Mouse (Mus musculus) stomach, embryonic 16.5 days (tissue): ENCODE data around the gene Cd276. TPM values are rescaled to one million over a fixed set of nuclear protein-coding genes. Genes with fewer than 3 reads are reported as not detected.

ENCODE experiments used
- ATAC-seq: fragments of 200-750 bp; cut with Nextera tagmentation; 2 replicates; pipeline ENCODE4 v1.8.0; 2017; ENCODE audit warnings: moderate number of reproducible peaks, moderate TSS enrichment; ENCODE audit not compliant: insufficient read depth, low FRiP score
- H3K27ac ChIP-seq: fragments of 300-500 bp; sonication (generic); 2 replicates; pipeline ENCODE4 v1.5.1; 2014; ENCODE audit warnings: low read length
- H3K27me3 ChIP-seq: fragments of 300-500 bp; sonication (generic); 2 replicates; pipeline ENCODE4 v1.6.1; 2014; ENCODE audit warnings: low read length, control low read depth, mixed read lengths; ENCODE audit not compliant: control insufficient read depth, insufficient read depth
- H3K36me3 ChIP-seq: fragments of 300-500 bp; sonication (generic); 2 replicates; pipeline ENCODE4 v1.6.1; 2014; ENCODE audit warnings: low read length; ENCODE audit not compliant: control insufficient read depth, insufficient read depth
- H3K4me1 ChIP-seq: fragments of 300-500 bp; sonication (generic); 2 replicates; pipeline ENCODE4 v1.6.1; 2014; ENCODE audit warnings: low read length, control low read depth, mixed read lengths; ENCODE audit not compliant: control insufficient read depth, insufficient read depth
- H3K4me2 ChIP-seq: fragments of 300-500 bp; sonication (generic); 2 replicates; pipeline ENCODE4 v1.6.1; 2014; ENCODE audit warnings: low read depth, low read length, mixed read lengths
- H3K4me3 ChIP-seq: fragments of 300-500 bp; sonication (generic); replicated peaks from 2 replicates; pipeline ENCODE4 v1.5.1; 2014; ENCODE audit warnings: mild to moderate bottlenecking, low read length
- H3K9ac ChIP-seq: fragments of 300-500 bp; sonication (generic); 2 replicates; pipeline ENCODE4 v1.6.1; 2014; ENCODE audit warnings: low read length
- H3K9me3 ChIP-seq: fragments of 300-500 bp; sonication (generic); replicated peaks from 2 replicates; pipeline ENCODE4 v1.6.1; 2016; ENCODE audit warnings: low read length, control low read depth; ENCODE audit not compliant: control insufficient read depth
- WGBS: fragments of 180-500 bp; shearing (Covaris S2); extraction: QIAGEN DNeasy Blood & Tissue Kit; methylation state at CpG from one replicate; pipeline ENCODE4 v1.1.7; 2014; 5-methylcytosine and 5-hydroxymethylcytosine counted together
- polyA plus RNA-seq: library from polyadenylated mRNA; unstranded; fragments of >200 nt; fragmentation: Nextera tagmentation; extraction: Ambion mirVana; gene quantifications from 2 replicates; pipeline ENCODE4 v1.2.1, GENCODE M21; 2015

Gene Cd276
- polyA plus RNA-seq, 1 experiment from 2014 or later = 31.2 TPM

GRCm38 (mm10) chr9:58507216-58508005 lies 47.8 kb downstream of the Cd276 start:
- no peaks in the 10 kb centered on the region for H3K27me3 ChIP-seq
- H3K27ac ChIP-seq = no peak overlapping the region
- H3K4me3 ChIP-seq = no peak overlapping the region
- H3K36me3 ChIP-seq = no peaks in the 10 kb centered on the region
- no peak overlapping the region for H3K4me2 ChIP-seq
- no peak for ATAC-seq
- H3K9me3 ChIP-seq = 0 out of 2 replicates have a peak, but pooled peaks cover 3% of the 10 kb centered on the region
- H3K9ac ChIP-seq = no peak overlapping the region
- no peaks in the 10 kb centered on the region for H3K4me1 ChIP-seq
- WGBS = 75% methylated on average over 8 of the region's 8 CpGs

GRCm38 (mm10) chr9:58500946-58501345 lies 54.3 kb downstream of the Cd276 start:
- no peaks in the 10 kb centered on the region for H3K27me3 ChIP-seq
- H3K4me1 ChIP-seq = no peaks in the 10 kb centered on the region

GRCm38 (mm10) chr9:58497942-58498341 lies 57.3 kb downstream of the Cd276 start:
- ATAC-seq = no peak
- WGBS = 55% methylated on average over 4 of the region's 4 CpGs

More at GRCm38 (mm10) chr9:58500946-58501345, 54.3 kb downstream of the Cd276 start:
- Histone ChIP-seq H3K9me3 (no peaks in the 10 kb centered on the region), H3K9ac (no peak overlapping the region), H3K4me2 (no peak overlapping the region), H3K36me3 (no peaks in the 10 kb centered on the region), H3K4me3 (no peak overlapping the region), H3K27ac (no peak overlapping the region)
- ATAC-seq = no peak
- 80% methylated on average over 5 of the region's 5 CpGs for WGBS

GRCm38 (mm10) chr9:58496470-58497182 lies 58.6 kb downstream of the Cd276 start:
- no peaks in the 10 kb centered on the region for H3K9me3 ChIP-seq
- H3K4me2 ChIP-seq = no peak overlapping the region
- no peak for ATAC-seq
- H3K27me3 ChIP-seq = no peaks in the 10 kb centered on the region
- no peak overlapping the region for H3K27ac ChIP-seq
- WGBS = 32% methylated on average over 4 of the region's 4 CpGs
- no peaks in the 10 kb centered on the region for H3K36me3 ChIP-seq
- no peak overlapping the region for H3K4me3 ChIP-seq
- no peak overlapping the region for H3K9ac ChIP-seq
- H3K4me1 ChIP-seq = no peaks in the 10 kb centered on the region

More at GRCm38 (mm10) chr9:58497942-58498341, 57.3 kb downstream of the Cd276 start:
- H3K4me1 ChIP-seq = no peaks in the 10 kb centered on the region
- no peaks in the 10 kb centered on the region for H3K36me3 ChIP-seq
- no peaks in the 10 kb centered on the region for H3K27me3 ChIP-seq
- H3K9me3 ChIP-seq = no peaks in the 10 kb centered on the region
- no peak overlapping the region for H3K4me2 ChIP-seq
- no peak overlapping the region for H3K9ac ChIP-seq
- H3K27ac ChIP-seq = no peak overlapping the region
- no peak overlapping the region for H3K4me3 ChIP-seq

- Histone ChIP-seq H3K27ac (no peak overlapping the region), H3K4me3 (no peak overlapping the region), H3K27me3 (peaks cover 4% of the 10 kb centered on the region; the same call in 1 of the 2 replicates), H3K9me3 (no peaks in the 10 kb centered on the region), H3K4me2 (no peak overlapping the region), H3K4me1 (0 out of 2 replicates have a peak, but pooled peaks cover under 1% of the 10 kb centered on the region), H3K36me3 (no peaks in the 10 kb centered on the region), H3K9ac (no peak overlapping the region)
- 63% methylated on average over 2 of the region's 2 CpGs for WGBS
- no peak for ATAC-seq
These were observed 60.2 kb downstream of the Cd276 start for GRCm38 (mm10) chr9:58495035-58495434.

- Histone ChIP-seq H3K4me1 (0 out of 2 replicates have a peak, but pooled peaks cover 5% of the 10 kb centered on the region), H3K27me3 (peaks cover 12% of the 10 kb centered on the region; the same call in 1 of the 2 replicates)
These were observed 64.8 kb downstream of the Cd276 start for GRCm38 (mm10) chr9:58490391-58490790.

GRCm38 (mm10) chr9:58489865-58490165 lies 65.4 kb downstream of the Cd276 start:
- no peak for ATAC-seq
- Histone ChIP-seq H3K9me3 (no peaks in the 10 kb centered on the region), H3K9ac (peak overlapping the region; percentile 53), H3K36me3 (no peaks in the 10 kb centered on the region), H3K4me2 (peak overlapping the region; percentile 95), H3K27ac (no peak overlapping the region), H3K27me3 (peaks cover 12% of the 10 kb centered on the region; the same call in 1 of the 2 replicates), H3K4me3 (no peak overlapping the region), H3K4me1 (0 out of 2 replicates have a peak, but pooled peaks cover 5% of the 10 kb centered on the region)
- WGBS = 20% methylated on average over 7 of the region's 7 CpGs

More at GRCm38 (mm10) chr9:58490391-58490790, 64.8 kb downstream of the Cd276 start:
- Histone ChIP-seq H3K9me3 (no peaks in the 10 kb centered on the region), H3K36me3 (no peaks in the 10 kb centered on the region), H3K27ac (no peak overlapping the region), H3K4me3 (no peak overlapping the region), H3K9ac (no peak overlapping the region), H3K4me2 (no peak overlapping the region)
- no peak for ATAC-seq
- 76% methylated on average over 2 of the region's 2 CpGs for whole genome bisulfite sequencing

- Histone ChIP-seq H3K4me2 (peak overlapping the region; percentile 95), H3K27me3 (peaks cover 12% of the 10 kb centered on the region; the same call in 1 of the 2 replicates), H3K9ac (peak overlapping the region; percentile 82), H3K36me3 (no peaks in the 10 kb centered on the region), H3K4me3 (peak overlapping the region; percentile 67), H3K4me1 (0 out of 2 replicates have a peak, but pooled peaks cover 5% of the 10 kb centered on the region), H3K9me3 (no peaks in the 10 kb centered on the region), H3K27ac (no peak overlapping the region)
- ATAC-seq = peak; percentile 37; the same call in 1 of the 2 replicates
- WGBS = 8% methylated on average over 13 of the region's 13 CpGs
These were observed 65.9 kb downstream of the Cd276 start for GRCm38 (mm10) chr9:58489133-58489864.
